Mouse (Mus musculus): ENCODE measurements around the gene Spata19. TPM values are rescaled to one million over a fixed set of nuclear protein-coding genes. Genes with fewer than 3 reads are reported as not detected.

Gene Spata19
- polyA plus RNA-seq, 1 experiment from 2014 or later = not detected

DNA sequence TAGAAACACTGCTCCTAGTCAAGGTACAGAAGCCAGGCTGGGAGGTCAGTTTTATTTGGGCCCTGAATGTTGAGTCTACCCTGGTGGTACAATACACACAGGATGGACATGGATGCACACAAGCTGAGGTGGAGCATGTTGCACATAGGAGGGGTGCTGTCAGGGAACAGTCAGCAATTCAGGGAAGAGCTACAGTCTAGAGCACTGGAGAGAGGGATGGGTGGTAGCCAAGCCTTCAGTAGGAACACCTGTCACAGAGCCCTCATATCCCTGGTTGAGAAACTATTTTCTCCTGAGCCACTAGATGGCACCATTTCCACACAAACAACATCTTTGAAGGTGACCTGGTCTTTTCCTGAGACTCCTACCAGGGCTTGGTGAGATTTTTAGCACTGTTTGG lies 13.1 kb downstream of the Spata19 start:
- Histone ChIP-seq H3K9ac (ENCODE audit: low read length) (no peak overlapping the region), H3K4me3 (ENCODE audit: control insufficient read depth in 1 of 2, insufficient read depth in 1 of 2, low read depth in 1 of 2, low read length in 2 of 2) (no peak overlapping the region), H3K4me2 (ENCODE audit: low read length) (no peak overlapping the region), H3K9me3 (ENCODE audit: control insufficient read depth, low read length) (no peaks in the 10 kb centered on the region), H3K27ac (replicated peaks in 1 of 2; ENCODE audit: control insufficient read depth in 1 of 2, insufficient read depth in 1 of 2, low read depth in 2 of 2, low read length in 2 of 2) (no peak overlapping the region), H3K36me3 (ENCODE audit: control insufficient read depth, insufficient read depth, low read length) (no peaks in the 10 kb centered on the region), H3K4me1 (ENCODE audit: control insufficient read depth in 2 of 2, insufficient read depth in 2 of 2, low read length in 2 of 2) (no peaks in the 10 kb centered on the region), H3K27me3 (ENCODE audit: control insufficient read depth, insufficient read depth, low read length) (no peaks in the 10 kb centered on the region)
- ATAC-seq (ENCODE audit: insufficient number of reproducible peaks, insufficient read depth, low FRiP score, low read depth) = no peak; the same call in 1 of the 2 replicates

DNA sequence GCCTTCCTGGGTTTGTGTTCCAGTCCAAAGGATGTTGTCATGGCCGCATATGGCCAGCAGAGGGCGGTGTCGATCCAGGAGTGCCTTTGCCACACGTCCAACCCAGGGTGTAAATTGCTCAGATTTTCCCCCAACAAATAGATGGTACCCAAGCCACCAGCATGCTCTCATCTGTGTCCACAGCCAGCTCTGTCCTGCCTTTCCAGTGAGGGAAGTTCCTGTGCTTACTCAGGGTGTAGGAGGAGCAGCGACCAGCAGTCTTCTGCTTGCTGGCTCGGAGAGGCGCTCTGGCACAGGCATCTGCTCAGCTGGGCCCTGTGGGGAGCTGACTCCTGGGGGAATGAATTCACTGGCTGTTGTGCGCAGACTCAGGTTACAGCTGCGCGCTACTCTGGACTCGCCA lies 17.5 kb downstream of the Spata19 start:
- H3K27ac ChIP-seq (replicated peaks in 1 of 2; ENCODE audit: control insufficient read depth in 1 of 2, insufficient read depth in 1 of 2, low read depth in 2 of 2, low read length in 2 of 2) = no peak overlapping the region
- H3K4me3 ChIP-seq (ENCODE audit: control insufficient read depth in 1 of 2, insufficient read depth in 1 of 2, low read depth in 1 of 2, low read length in 2 of 2) = no peak overlapping the region
- H3K27me3 ChIP-seq (ENCODE audit: control insufficient read depth, insufficient read depth, low read length) = peaks cover 6% of the 10 kb centered on the region; the same call in 1 of the 2 replicates
- H3K36me3 ChIP-seq (ENCODE audit: control insufficient read depth, insufficient read depth, low read length) = no peaks in the 10 kb centered on the region
- WGBS = 3% methylated on average over 11 of the region's 11 CpGs
- peak overlapping the region; percentile 39 for H3K4me2 ChIP-seq (ENCODE audit: low read length)
- ATAC-seq (ENCODE audit: insufficient number of reproducible peaks, insufficient read depth, low FRiP score, low read depth) = no peak
- no peaks in the 10 kb centered on the region for H3K9me3 ChIP-seq (ENCODE audit: control insufficient read depth, low read length)
- H3K9ac ChIP-seq (ENCODE audit: low read length) = no peak overlapping the region
- H3K4me1 ChIP-seq (ENCODE audit: control insufficient read depth in 2 of 2, insufficient read depth in 2 of 2, low read length in 2 of 2) = no peaks in the 10 kb centered on the region

DNA sequence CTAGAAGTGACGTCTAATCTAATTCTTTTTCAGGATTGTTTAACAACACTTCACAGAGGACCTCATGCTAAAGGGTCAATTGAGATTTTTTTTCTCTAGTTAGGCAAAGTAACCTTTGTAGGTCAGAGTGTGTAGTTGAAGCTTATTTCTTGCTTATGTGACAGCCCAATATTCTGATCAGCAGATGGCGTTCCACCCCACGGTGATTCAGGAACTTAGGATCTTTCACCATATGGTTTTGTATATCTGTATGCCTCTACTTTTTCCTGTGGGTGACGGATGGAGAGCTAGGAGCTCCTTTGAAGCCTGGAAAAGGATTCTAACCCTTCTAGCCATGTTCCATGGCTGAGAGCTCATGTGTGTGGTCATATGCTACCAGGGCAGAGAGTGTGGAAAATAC lies 27.9 kb downstream of the Spata19 start:
- no peak overlapping the region for H3K9ac ChIP-seq (ENCODE audit: low read length)

DNA sequence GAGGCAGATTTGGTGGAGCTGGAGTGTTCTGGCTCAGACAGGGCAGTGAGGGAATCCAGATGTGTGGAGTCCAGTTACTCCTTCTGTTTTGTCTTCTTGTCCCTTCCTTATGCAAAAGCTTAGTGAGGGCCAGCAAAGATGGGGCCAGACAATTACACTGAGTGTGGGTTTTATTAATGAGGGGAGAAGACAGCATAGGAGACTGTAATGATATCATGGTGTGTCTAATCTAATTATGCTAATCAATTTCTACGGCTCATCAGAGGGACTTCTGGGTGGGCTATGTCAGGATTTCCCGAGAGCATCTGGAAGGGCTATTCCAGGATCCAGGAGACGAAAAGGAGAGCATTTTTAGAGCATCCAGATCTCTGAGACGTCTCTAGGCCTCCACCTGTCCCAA lies 32.0 kb downstream of the Spata19 start:
- WGBS = 61% methylated on average over 4 of the region's 4 CpGs
- Histone ChIP-seq H3K36me3 (ENCODE audit: control insufficient read depth, insufficient read depth, low read length) (no peaks in the 10 kb centered on the region), H3K27ac (replicated peaks in 1 of 2; ENCODE audit: control insufficient read depth in 1 of 2, insufficient read depth in 1 of 2, low read depth in 2 of 2, low read length in 2 of 2) (no peak overlapping the region), H3K4me1 (ENCODE audit: control insufficient read depth in 2 of 2, insufficient read depth in 2 of 2, low read length in 2 of 2) (no peaks in the 10 kb centered on the region), H3K4me2 (ENCODE audit: low read length) (no peak overlapping the region), H3K9me3 (ENCODE audit: control insufficient read depth, low read length) (no peaks in the 10 kb centered on the region), H3K27me3 (ENCODE audit: control insufficient read depth, insufficient read depth, low read length) (no peaks in the 10 kb centered on the region), H3K9ac (ENCODE audit: low read length) (no peak overlapping the region), H3K4me3 (ENCODE audit: control insufficient read depth in 1 of 2, insufficient read depth in 1 of 2, low read depth in 1 of 2, low read length in 2 of 2) (no peak overlapping the region)
- no peak for ATAC-seq (ENCODE audit: insufficient number of reproducible peaks, insufficient read depth, low FRiP score, low read depth)

More for the DNA sequence above, 27.9 kb downstream of the Spata19 start:
- Histone ChIP-seq H3K9me3 (ENCODE audit: control insufficient read depth, low read length) (no peaks in the 10 kb centered on the region), H3K27ac (replicated peaks in 1 of 2; ENCODE audit: control insufficient read depth in 1 of 2, insufficient read depth in 1 of 2, low read depth in 2 of 2, low read length in 2 of 2) (no peak overlapping the region), H3K4me3 (ENCODE audit: control insufficient read depth in 1 of 2, insufficient read depth in 1 of 2, low read depth in 1 of 2, low read length in 2 of 2) (no peak overlapping the region), H3K4me2 (ENCODE audit: low read length) (no peak overlapping the region), H3K27me3 (ENCODE audit: control insufficient read depth, insufficient read depth, low read length) (no peaks in the 10 kb centered on the region), H3K4me1 (ENCODE audit: control insufficient read depth in 2 of 2, insufficient read depth in 2 of 2, low read length in 2 of 2) (no peaks in the 10 kb centered on the region), H3K36me3 (ENCODE audit: control insufficient read depth, insufficient read depth, low read length) (no peaks in the 10 kb centered on the region)
- ATAC-seq (ENCODE audit: insufficient number of reproducible peaks, insufficient read depth, low FRiP score, low read depth) = no peak
- WGBS = 71% methylated on average over 4 of the region's 4 CpGs

DNA sequence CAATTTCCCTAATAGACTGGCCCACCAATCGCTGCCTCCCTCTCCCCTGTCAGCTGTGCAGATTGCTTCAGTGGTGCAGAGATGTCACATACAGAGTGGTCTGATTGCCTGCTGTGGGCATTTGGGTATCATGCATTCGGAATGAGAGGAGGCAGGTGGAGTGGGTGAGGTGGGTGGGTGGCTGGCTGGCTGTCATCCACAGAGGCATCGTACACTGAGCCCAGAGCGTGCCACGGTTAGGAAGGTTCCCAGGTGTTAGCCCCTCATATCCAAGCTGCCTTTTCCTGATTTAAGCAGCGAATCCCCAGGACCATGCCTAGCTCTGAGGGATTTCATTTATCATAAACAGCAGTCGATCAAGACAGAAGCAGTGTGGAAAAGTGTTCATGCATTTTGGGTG lies 36.7 kb downstream of the Spata19 start:
- Histone ChIP-seq H3K4me1 (ENCODE audit: control insufficient read depth in 2 of 2, insufficient read depth in 2 of 2, low read length in 2 of 2) (peaks cover 0 to 5% of the 10 kb centered on the region in 2 experiments; a peak in 1 of 4 replicates), H3K4me3 (ENCODE audit: control insufficient read depth in 1 of 2, insufficient read depth in 1 of 2, low read depth in 1 of 2, low read length in 2 of 2) (no peak overlapping the region), H3K36me3 (ENCODE audit: control insufficient read depth, insufficient read depth, low read length) (no peaks in the 10 kb centered on the region), H3K4me2 (ENCODE audit: low read length) (no peak overlapping the region), H3K9me3 (ENCODE audit: control insufficient read depth, low read length) (no peaks in the 10 kb centered on the region), H3K27me3 (ENCODE audit: control insufficient read depth, insufficient read depth, low read length) (no peaks in the 10 kb centered on the region), H3K9ac (ENCODE audit: low read length) (no peak overlapping the region), H3K27ac (replicated peaks in 1 of 2; ENCODE audit: control insufficient read depth in 1 of 2, insufficient read depth in 1 of 2, low read depth in 2 of 2, low read length in 2 of 2) (no peak overlapping the region)
- 79% methylated on average over 7 of the region's 7 CpGs for WGBS
- ATAC-seq (ENCODE audit: insufficient number of reproducible peaks, insufficient read depth, low FRiP score, low read depth) = no peak

DNA sequence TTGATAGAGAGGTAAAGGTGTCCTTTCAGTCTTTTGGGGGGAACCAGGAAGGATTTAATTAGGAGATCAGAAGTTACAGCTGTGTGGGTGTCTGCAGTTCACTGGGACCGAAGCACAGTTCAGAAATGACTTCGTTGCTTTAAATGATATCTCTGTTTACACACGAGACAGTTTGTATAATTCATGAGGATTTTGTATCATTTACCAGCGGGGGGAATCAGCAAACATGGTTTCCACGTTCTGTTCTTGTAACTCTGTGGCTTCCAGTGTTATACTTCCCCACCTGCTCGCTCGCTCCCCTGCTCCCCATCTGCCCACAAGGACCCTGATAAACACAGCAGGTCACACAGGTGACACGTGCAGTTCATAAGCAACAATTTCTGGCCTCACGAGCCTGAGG lies 39.3 kb downstream of the Spata19 start:
- H3K4me1 ChIP-seq (ENCODE audit: control insufficient read depth in 2 of 2, insufficient read depth in 2 of 2, low read length in 2 of 2) = peaks cover 0 to 5% of the 10 kb centered on the region in 2 experiments; a peak in 1 of 4 replicates
- H3K27ac ChIP-seq (replicated peaks in 1 of 2; ENCODE audit: control insufficient read depth in 1 of 2, insufficient read depth in 1 of 2, low read depth in 2 of 2, low read length in 2 of 2) = no peak overlapping the region
- H3K36me3 ChIP-seq (ENCODE audit: control insufficient read depth, insufficient read depth, low read length) = no peaks in the 10 kb centered on the region
- H3K4me2 ChIP-seq (ENCODE audit: low read length) = no peak overlapping the region
- H3K27me3 ChIP-seq (ENCODE audit: control insufficient read depth, insufficient read depth, low read length) = no peaks in the 10 kb centered on the region
- no peak overlapping the region for H3K4me3 ChIP-seq (ENCODE audit: control insufficient read depth in 1 of 2, insufficient read depth in 1 of 2, low read depth in 1 of 2, low read length in 2 of 2)
- ATAC-seq (ENCODE audit: insufficient number of reproducible peaks, insufficient read depth, low FRiP score, low read depth) = no peak
- H3K9ac ChIP-seq (ENCODE audit: low read length) = no peak overlapping the region
- no peaks in the 10 kb centered on the region for H3K9me3 ChIP-seq (ENCODE audit: control insufficient read depth, low read length)
- WGBS = 70% methylated on average over 9 of the region's 9 CpGs

DNA sequence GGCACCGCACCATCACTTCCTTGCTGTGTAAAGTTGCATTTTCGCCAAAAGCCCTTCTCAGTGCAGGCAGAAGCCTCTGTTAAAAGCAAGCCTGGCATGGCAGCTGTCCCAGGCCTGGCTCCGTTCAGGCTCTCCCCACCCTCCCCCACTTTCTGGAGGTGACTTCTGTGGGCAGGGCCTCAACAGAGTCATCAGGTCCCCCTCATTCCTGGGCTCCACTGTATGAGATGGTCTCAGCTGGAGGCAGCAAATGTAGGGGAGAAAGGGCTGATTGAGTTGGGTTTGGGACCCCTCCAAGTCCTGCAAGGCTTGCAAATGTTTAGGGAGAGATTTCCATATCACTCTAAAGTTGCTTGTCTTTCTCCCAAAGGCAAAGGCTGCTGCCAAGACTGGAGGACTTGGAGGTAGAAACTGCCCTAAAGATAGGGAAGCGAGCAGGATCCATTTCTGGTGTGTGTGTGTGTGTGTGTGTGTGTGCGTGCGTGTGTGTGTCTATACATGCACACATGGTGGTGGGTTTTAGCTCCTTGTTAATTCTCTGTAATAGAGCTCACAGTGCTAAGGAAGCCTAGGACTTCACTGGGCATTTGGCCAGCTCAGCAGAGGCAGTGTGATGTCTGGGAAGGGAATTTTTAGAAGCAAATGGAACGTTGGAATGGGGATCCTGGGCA lies 40.9 kb downstream of the Spata19 start:
- Histone ChIP-seq H3K4me2 (ENCODE audit: low read length) (no peak overlapping the region), H3K36me3 (ENCODE audit: control insufficient read depth, insufficient read depth, low read length) (no peaks in the 10 kb centered on the region), H3K9ac (ENCODE audit: low read length) (no peak overlapping the region), H3K4me3 (ENCODE audit: control insufficient read depth in 1 of 2, insufficient read depth in 1 of 2, low read depth in 1 of 2, low read length in 2 of 2) (no peak overlapping the region), H3K4me1 (ENCODE audit: control insufficient read depth in 2 of 2, insufficient read depth in 2 of 2, low read length in 2 of 2) (peaks cover 0 to 5% of the 10 kb centered on the region in 2 experiments; a peak in 1 of 4 replicates), H3K27me3 (ENCODE audit: control insufficient read depth, insufficient read depth, low read length) (no peaks in the 10 kb centered on the region), H3K9me3 (ENCODE audit: control insufficient read depth, low read length) (no peaks in the 10 kb centered on the region), H3K27ac (replicated peaks in 1 of 2; ENCODE audit: control insufficient read depth in 1 of 2, insufficient read depth in 1 of 2, low read depth in 2 of 2, low read length in 2 of 2) (peak overlapping the region in 1 of 2 experiments; percentile 0; a peak in 1 of 4 replicates)
- ATAC-seq (ENCODE audit: insufficient number of reproducible peaks, insufficient read depth, low FRiP score, low read depth) = no peak; the same call in 1 of the 2 replicates
- WGBS = 50% methylated on average over 7 of the region's 7 CpGs
